Comparison of ENCODE assay signal across 15 mouse cellular contexts in the genomic region with DNA sequence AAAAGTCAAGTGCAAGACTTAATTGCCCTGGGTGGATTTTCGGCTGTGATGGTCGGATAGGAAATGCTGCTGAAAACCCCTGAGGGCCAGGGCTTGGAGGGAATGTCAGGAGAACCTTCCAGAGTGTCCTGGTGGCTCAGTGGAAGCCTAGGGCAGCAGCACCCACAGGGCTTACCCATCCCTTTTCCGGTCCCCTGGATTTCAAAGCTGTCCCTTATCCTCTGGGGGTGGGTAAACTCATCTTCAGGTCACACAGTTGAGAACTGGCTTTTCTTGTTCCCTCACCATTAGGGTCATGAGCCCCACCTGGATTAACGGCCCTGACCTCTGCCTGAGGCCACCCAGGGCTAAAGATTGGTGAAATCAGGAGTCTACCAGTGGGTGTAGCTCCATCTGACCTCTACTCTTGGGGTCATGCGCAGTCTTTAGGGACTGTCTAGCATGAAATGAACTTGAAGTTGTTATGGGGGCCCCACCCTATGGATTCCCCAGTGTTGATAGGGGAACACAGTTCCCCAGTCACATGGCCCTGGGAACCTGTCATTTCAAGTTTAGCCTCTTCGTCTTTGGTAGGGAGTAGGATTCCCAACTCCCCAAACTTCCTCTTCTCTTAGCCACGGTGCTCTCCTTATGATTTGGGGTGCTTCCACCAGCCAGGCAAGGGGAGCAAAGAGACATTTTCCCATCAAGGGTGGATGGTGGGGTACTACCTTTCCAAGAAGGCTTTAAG. TPM values are rescaled to one million over a fixed set of nuclear protein-coding genes. Genes with fewer than 3 reads are reported as not detected.
A peak's percentile ranks its signal among the peaks of the same experiment; 100 is the strongest.
DNase-seq lines count a peak whose midpoint lies in the region; ATAC-seq and TF ChIP-seq lines count a peak whose summit lies in the region.
"Had no signal": no experiment of that assay in that cellular context is flagged by ENCODE, and none has a peak within 500 bp of the region (broad histone marks: within the 10 kb centered on the region; RNA-seq: fewer than 3 reads in every experiment).

No protein-coding gene starts in this region.

- H3K9ac ChIP-seq in kidney, embryonic 16.5 days (replicated peaks; ENCODE audit: low read length) = no peak overlapping the region
- no peak overlapping the region for H3K9ac ChIP-seq in neural tube, embryonic 13.5 days
- H3K9ac ChIP-seq in liver, postnatal 0 days (replicated peaks) = no peak overlapping the region
- H3K9ac ChIP-seq: embryonic facial prominence, embryonic 15.5 days; forebrain, embryonic 15.5 days; limb, embryonic 15.5 days; midbrain, embryonic 13.5 days had no signal

- no peak for TF ChIP-seq CTCF in kidney, adult 2 months (conservative IDR thresholded peaks at IDR 0.05; ENCODE audit: insufficient read depth, insufficient read length, low read depth, low read length)
- no peak for TF ChIP-seq CTCF in liver, postnatal 0 days (IDR thresholded peaks at IDR 0.05; ENCODE audit: low read depth)

- H3K27me3 ChIP-seq in kidney, adult 2 months (replicated peaks; ENCODE audit: control insufficient read depth, insufficient read depth, low read length) = no peaks in the 10 kb centered on the region
- peaks cover 24% of the 10 kb centered on the region for H3K27me3 ChIP-seq in kidney, embryonic 16.5 days (ENCODE audit: insufficient read depth, low read length)
- peaks cover 63% of the 10 kb centered on the region for H3K27me3 ChIP-seq in neural tube, embryonic 13.5 days
- peaks cover 28% of the 10 kb centered on the region for H3K27me3 ChIP-seq in liver, postnatal 0 days (ENCODE audit: insufficient read depth, low read length)

- WGBS in kidney, adult 2 months = 74% methylated on average over 7 of the region's 7 CpGs
- WGBS in kidney, embryonic 16.5 days = 78% methylated on average over 7 of the region's 7 CpGs
- WGBS in neural tube, embryonic 13.5 days = 81% methylated on average over 7 of the region's 7 CpGs
- 64% methylated on average over 7 of the region's 7 CpGs for WGBS in liver, postnatal 0 days (ENCODE audit: insufficient replicate concordance)

- peak overlapping the region; percentile 90 for H3K27ac ChIP-seq in kidney, adult 2 months (ENCODE audit: insufficient read depth, low read depth, low read length)
- no peak overlapping the region for H3K27ac ChIP-seq in kidney, embryonic 16.5 days (ENCODE audit: low read length)
- H3K27ac ChIP-seq in neural tube, embryonic 13.5 days (replicated peaks) = no peak overlapping the region
- peak overlapping the region; percentile 84; the same call in 1 of the 2 replicates for H3K27ac ChIP-seq in liver, postnatal 0 days (ENCODE audit: low read depth)
- H3K27ac ChIP-seq: embryonic facial prominence, embryonic 15.5 days; forebrain, embryonic 15.5 days; limb, embryonic 15.5 days; midbrain, embryonic 13.5 days had no signal

- no peak overlapping the region for H3K4me3 ChIP-seq in kidney, adult 2 months (ENCODE audit: insufficient read depth, low read depth, low read length)
- no peak overlapping the region for H3K4me3 ChIP-seq in kidney, embryonic 16.5 days (ENCODE audit: low read length)
- no peak overlapping the region for H3K4me3 ChIP-seq in neural tube, embryonic 13.5 days
- H3K4me3 ChIP-seq in liver, postnatal 0 days (ENCODE audit: low read depth, low read length) = peak overlapping the region; percentile 63
- H3K4me3 ChIP-seq: embryonic facial prominence, embryonic 15.5 days; forebrain, embryonic 15.5 days; limb, embryonic 15.5 days had no signal

- no peak for TF ChIP-seq EP300 in liver, postnatal 0 days (IDR thresholded peaks at IDR 0.05; ENCODE audit: low read depth)

- H3K9me3 ChIP-seq in kidney, embryonic 16.5 days (ENCODE audit: low read length) = no peaks in the 10 kb centered on the region
- H3K9me3 ChIP-seq in neural tube, embryonic 13.5 days = no peaks in the 10 kb centered on the region
- no peaks in the 10 kb centered on the region for H3K9me3 ChIP-seq in liver, postnatal 0 days (ENCODE audit: low read length)
- H3K9me3 ChIP-seq: embryonic facial prominence, embryonic 15.5 days; forebrain, embryonic 15.5 days; limb, embryonic 15.5 days; midbrain, embryonic 13.5 days had no signal

- TF ChIP-seq POLR2A in kidney, adult 2 months (IDR thresholded peaks at IDR 0.05; ENCODE audit: low read depth, low read length) = no peak

- ATAC-seq in kidney, embryonic 16.5 days (ENCODE audit: low FRiP score, low TSS enrichment) = no peak
- ATAC-seq in neural tube, embryonic 13.5 days (ENCODE audit: low read depth) = no peak
- ATAC-seq in liver, postnatal 0 days = no peak
- ATAC-seq: forebrain, embryonic 15.5 days; inflammation-experienced regulatory T-cells, adult 6 months; midbrain, embryonic 13.5 days had no signal

- no peak overlapping the region for H3K4me2 ChIP-seq in kidney, embryonic 16.5 days (replicated peaks; ENCODE audit: low read depth, low read length)
- 0 out of 2 replicates have a peak overlapping the region, but pooled peaks have one; percentile 82 for H3K4me2 ChIP-seq in neural tube, embryonic 13.5 days
- peak overlapping the region; percentile 74 for H3K4me2 ChIP-seq in liver, postnatal 0 days (ENCODE audit: low read depth, low read length)
- H3K4me2 ChIP-seq: embryonic facial prominence, embryonic 15.5 days; limb, embryonic 15.5 days had no signal

- H3K4me1 ChIP-seq in kidney, adult 2 months (ENCODE audit: control insufficient read depth, insufficient read depth, low read length) = peaks cover 31% of the 10 kb centered on the region; the same call in 1 of the 2 replicates
- H3K4me1 ChIP-seq in kidney, embryonic 16.5 days (ENCODE audit: insufficient read depth, low read length) = peaks cover 20% of the 10 kb centered on the region
- H3K4me1 ChIP-seq in neural tube, embryonic 13.5 days (replicated peaks) = peaks cover 25% of the 10 kb centered on the region
- H3K4me1 ChIP-seq in liver, postnatal 0 days (ENCODE audit: insufficient read depth) = peaks cover 21% of the 10 kb centered on the region

- peak; percentile 3 for DNase-seq in adrenal gland, postnatal 14 days
- no peak for DNase-seq in adrenal gland, postnatal 10 days
- no peak for DNase-seq in kidney, adult 2 months
- DNase-seq in neural tube, embryonic 10.5 days (ENCODE audit: extremely low spot score, low spot score) = no peak
- DNase-seq in liver, postnatal 0 days = no peak
- no peak for DNase-seq in frontal cortex, adult 2 months (ENCODE audit: extremely low spot score in 1 of 2, low spot score in 1 of 2)
- DNase-seq: cerebellum, postnatal 36 days; spleen, adult 18-20 months had no signal

- no peaks in the 10 kb centered on the region for H3K36me3 ChIP-seq in kidney, adult 2 months (ENCODE audit: control insufficient read depth, insufficient read depth, low read length)
- H3K36me3 ChIP-seq in kidney, embryonic 16.5 days (ENCODE audit: insufficient read depth, low read length) = no peaks in the 10 kb centered on the region
- H3K36me3 ChIP-seq in neural tube, embryonic 13.5 days = no peaks in the 10 kb centered on the region
- no peaks in the 10 kb centered on the region for H3K36me3 ChIP-seq in liver, postnatal 0 days (replicated peaks; ENCODE audit: insufficient read depth, low read length)
- H3K36me3 ChIP-seq: embryonic facial prominence, embryonic 15.5 days; forebrain, embryonic 15.5 days; limb, embryonic 15.5 days; midbrain, embryonic 13.5 days had no signal

RNA-seq across cellular contexts. Expression of a gene that starts 2.3 kb away (rescaled TPM):
- total RNA-seq in adrenal gland, postnatal 14 days (2021) = 14.4 and 30.4 TPM in 2 replicates
- 10 to 100 TPM; 17.7 to 20.5 TPM for total RNA-seq in adrenal gland, postnatal 10 days (2021)
- 32.7 and 35.5 TPM in 2 replicates for polyA plus RNA-seq in kidney, adult 2 months (2012; rRNA removed)
- polyA plus RNA-seq in kidney, embryonic 16.5 days (2015; fragmentation: Nextera tagmentation; extraction: Ambion mirVana) = 2.4 and 3.4 TPM in 2 replicates
- 3.0 and 4.2 TPM in 2 replicates for polyA plus RNA-seq in neural tube, embryonic 13.5 days (2015; fragmentation: Nextera tagmentation; extraction: Ambion mirVana)
- polyA plus RNA-seq in liver, postnatal 0 days (2015; fragmentation: Nextera tagmentation; extraction: Ambion mirVana) = 4.1 and 5.9 TPM in 2 replicates
- 76.2 and 85.2 TPM in 2 replicates for polyA plus RNA-seq in frontal cortex, adult 2 months (2012; rRNA removed)

RNA-seq across cellular contexts. Expression of a gene that starts 35.2 kb away (rescaled TPM):
- total RNA-seq in adrenal gland, postnatal 14 days (2021) = 0.45 and 0.93 TPM in 2 replicates
- total RNA-seq in adrenal gland, postnatal 10 days (2021) = under 1 TPM in 1 of 2 experiments, not detected in 1; 0.27 TPM
- 0.09 and 0.22 TPM in 2 replicates for polyA plus RNA-seq in kidney, adult 2 months (2012; rRNA removed)
- polyA plus RNA-seq in kidney, embryonic 16.5 days (2015; fragmentation: Nextera tagmentation; extraction: Ambion mirVana) = 0.27 and 0.82 TPM in 2 replicates
- polyA plus RNA-seq in neural tube, embryonic 13.5 days (2015; fragmentation: Nextera tagmentation; extraction: Ambion mirVana) = 0.72 and 0.95 TPM in 2 replicates
- 0.09 TPM in 1 of 2 replicates, not detected in the other for polyA plus RNA-seq in liver, postnatal 0 days (2015; fragmentation: Nextera tagmentation; extraction: Ambion mirVana)
- 5.3 and 6.0 TPM in 2 replicates for polyA plus RNA-seq in frontal cortex, adult 2 months (2012; rRNA removed)
- polyA plus RNA-seq: inflammation-experienced regulatory T-cells, adult 6 months had no signal

RNA-seq across cellular contexts. Expression of a gene that starts 41.0 kb away (rescaled TPM):
- total RNA-seq in adrenal gland, postnatal 14 days (2021) = 3.9 and 5.6 TPM in 2 replicates
- total RNA-seq in adrenal gland, postnatal 10 days (2021) = 1 to 10 TPM; 4.8 to 8.9 TPM
- 3.8 and 4.0 TPM in 2 replicates for polyA plus RNA-seq in kidney, adult 2 months (2012; rRNA removed)
- 11.3 and 11.8 TPM in 2 replicates for polyA plus RNA-seq in kidney, embryonic 16.5 days (2015; fragmentation: Nextera tagmentation; extraction: Ambion mirVana)
- 17.3 and 17.6 TPM in 2 replicates for polyA plus RNA-seq in neural tube, embryonic 13.5 days (2015; fragmentation: Nextera tagmentation; extraction: Ambion mirVana)
- polyA plus RNA-seq in liver, postnatal 0 days (2015; fragmentation: Nextera tagmentation; extraction: Ambion mirVana) = 3.4 and 3.7 TPM in 2 replicates
- polyA plus RNA-seq in frontal cortex, adult 2 months (2012; rRNA removed) = 11.5 and 14.1 TPM in 2 replicates

RNA-seq across cellular contexts. Expression of a gene that starts 45.0 kb away (rescaled TPM):
- total RNA-seq in adrenal gland, postnatal 14 days (2021) = not detected in 2 replicates
- not detected for total RNA-seq in adrenal gland, postnatal 10 days (2021)
- polyA plus RNA-seq in kidney, adult 2 months (2012; rRNA removed) = not detected in 2 replicates
- not detected in 2 replicates for polyA plus RNA-seq in kidney, embryonic 16.5 days (2015; fragmentation: Nextera tagmentation; extraction: Ambion mirVana)
- 0.17 and 0.28 TPM in 2 replicates for polyA plus RNA-seq in neural tube, embryonic 13.5 days (2015; fragmentation: Nextera tagmentation; extraction: Ambion mirVana)
- not detected in 2 replicates for polyA plus RNA-seq in liver, postnatal 0 days (2015; fragmentation: Nextera tagmentation; extraction: Ambion mirVana)
- 1.4 and 1.5 TPM in 2 replicates for polyA plus RNA-seq in frontal cortex, adult 2 months (2012; rRNA removed)
- polyA plus RNA-seq: embryonic facial prominence, embryonic 15.5 days; inflammation-experienced regulatory T-cells, adult 6 months; limb, embryonic 15.5 days had no signal

RNA-seq across cellular contexts. Expression of a gene that starts 57.2 kb away (rescaled TPM):
- total RNA-seq in adrenal gland, postnatal 14 days (2021) = 57.8 and 62.1 TPM in 2 replicates
- 10 to 100 TPM; 49.6 to 50.1 TPM for total RNA-seq in adrenal gland, postnatal 10 days (2021)
- 24.9 and 26.4 TPM in 2 replicates for polyA plus RNA-seq in kidney, adult 2 months (2012; rRNA removed)
- polyA plus RNA-seq in kidney, embryonic 16.5 days (2015; fragmentation: Nextera tagmentation; extraction: Ambion mirVana) = 5.5 and 6.6 TPM in 2 replicates
- polyA plus RNA-seq in neural tube, embryonic 13.5 days (2015; fragmentation: Nextera tagmentation; extraction: Ambion mirVana) = 3.6 and 3.9 TPM in 2 replicates
- polyA plus RNA-seq in liver, postnatal 0 days (2015; fragmentation: Nextera tagmentation; extraction: Ambion mirVana) = 2.6 and 2.7 TPM in 2 replicates
- polyA plus RNA-seq in frontal cortex, adult 2 months (2012; rRNA removed) = 25.6 and 25.8 TPM in 2 replicates

Comparison
In these comparisons a context has a peak if more than half of its experiments do, and no peak if none do; other contexts are left out.
1. H3K27ac ChIP-seq: peak in kidney, adult 2 months (single experiment) and liver, postnatal 0 days (single experiment); none in kidney, embryonic 16.5 days (single experiment) and neural tube, embryonic 13.5 days (single experiment).